15 mouse cellular contexts compared by ENCODE assay signal in genomic region chr2:32750199-32750598, GRCm38 (mm10). TPM values are rescaled to one million over a fixed set of nuclear protein-coding genes. Genes with fewer than 3 reads are reported as not detected.
A peak's percentile ranks its signal among the peaks of the same experiment; 100 is the strongest.
DNase-seq lines count a peak whose midpoint lies in the region; ATAC-seq and TF ChIP-seq lines count a peak whose summit lies in the region.
"Had no signal": no experiment of that assay in that cellular context is flagged by ENCODE, and none has a peak within 500 bp of the region (broad histone marks: within the 10 kb centered on the region; RNA-seq: fewer than 3 reads in every experiment).

No protein-coding gene starts in this region.

- H3K9me3 ChIP-seq in forebrain, embryonic 10.5 days = no peaks in the 10 kb centered on the region
- H3K9me3 ChIP-seq in forebrain, embryonic 13.5 days (replicated peaks) = no peaks in the 10 kb centered on the region
- H3K9me3 ChIP-seq in neural tube, embryonic 14.5 days (ENCODE audit: control insufficient read depth, low read length) = no peaks in the 10 kb centered on the region
- H3K9me3 ChIP-seq in intestine, embryonic 16.5 days (ENCODE audit: control insufficient read depth, low read length) = no peaks in the 10 kb centered on the region
- H3K9me3 ChIP-seq: heart, embryonic 12.5 days had no signal

- no peak for DNase-seq in forebrain, embryonic 10.5 days (ENCODE audit: extremely low spot score, low spot score)
- DNase-seq in layer of hippocampus, adult 2 months (ENCODE audit: low spot score in 2 of 2) = no peak
- no peak for DNase-seq in layer of hippocampus, adult 9-10 months (ENCODE audit: low spot score)
- no peak for DNase-seq in thymus, postnatal 10 days (ENCODE audit: low spot score in 2 of 2)
- DNase-seq: kidney, postnatal 14 days; lung, postnatal 36 days had no signal

- no peak overlapping the region for H3K27ac ChIP-seq in forebrain, embryonic 10.5 days
- no peak overlapping the region for H3K27ac ChIP-seq in forebrain, embryonic 13.5 days
- H3K27ac ChIP-seq in layer of hippocampus, adult 2 months = no peak overlapping the region
- no peak overlapping the region for H3K27ac ChIP-seq in neural tube, embryonic 14.5 days (ENCODE audit: low read depth, low read length)
- no peak overlapping the region for H3K27ac ChIP-seq in intestine, embryonic 16.5 days (ENCODE audit: low read length)

- WGBS in forebrain, embryonic 10.5 days = 79% methylated on average over 7 of the region's 7 CpGs
- 67% methylated on average over 7 of the region's 7 CpGs for WGBS in forebrain, embryonic 13.5 days
- WGBS in neural tube, embryonic 14.5 days = 74% methylated on average over 7 of the region's 7 CpGs
- WGBS in intestine, embryonic 16.5 days = 72% methylated on average over 7 of the region's 7 CpGs

- H3K4me3 ChIP-seq in forebrain, embryonic 10.5 days = peak overlapping the region; percentile 46
- H3K4me3 ChIP-seq in forebrain, embryonic 13.5 days = no peak overlapping the region
- no peak overlapping the region for H3K4me3 ChIP-seq in layer of hippocampus, adult 2 months
- H3K4me3 ChIP-seq in neural tube, embryonic 14.5 days (ENCODE audit: low read depth, low read length) = no peak overlapping the region
- H3K4me3 ChIP-seq in intestine, embryonic 16.5 days (ENCODE audit: low read length) = no peak overlapping the region

- H3K4me2 ChIP-seq in forebrain, embryonic 13.5 days = no peak overlapping the region
- H3K4me2 ChIP-seq in neural tube, embryonic 14.5 days (ENCODE audit: low read depth, low read length) = peak overlapping the region; percentile 32; the same call in 1 of the 2 replicates
- H3K4me2 ChIP-seq in intestine, embryonic 16.5 days (ENCODE audit: low read depth, low read length) = no peak overlapping the region

- H3K36me3 ChIP-seq in forebrain, embryonic 10.5 days (replicated peaks) = peaks cover 82% of the 10 kb centered on the region
- H3K36me3 ChIP-seq in forebrain, embryonic 13.5 days (ENCODE audit: poor library complexity, severe bottlenecking) = peaks cover 73% of the 10 kb centered on the region
- H3K36me3 ChIP-seq in neural tube, embryonic 14.5 days (ENCODE audit: control insufficient read depth, insufficient read depth, low read length) = peaks cover 70% of the 10 kb centered on the region
- H3K36me3 ChIP-seq in intestine, embryonic 16.5 days (ENCODE audit: control insufficient read depth, insufficient read depth, low read length) = peaks cover 3% of the 10 kb centered on the region

- ATAC-seq in forebrain, embryonic 13.5 days = no peak
- ATAC-seq in granulocyte monocyte progenitor cell, adult 5-6 weeks (replicated peaks; ENCODE audit: poor library complexity, severe bottlenecking) = 0 out of 2 replicates have a peak, but pooled peaks have one; percentile 42
- no peak for ATAC-seq in neural tube, embryonic 14.5 days (ENCODE audit: low read depth)
- ATAC-seq in intestine, embryonic 16.5 days = no peak

- peaks cover 25% of the 10 kb centered on the region for H3K4me1 ChIP-seq in forebrain, embryonic 10.5 days
- peaks cover 22% of the 10 kb centered on the region for H3K4me1 ChIP-seq in forebrain, embryonic 13.5 days
- 0 out of 2 replicates have a peak, but pooled peaks cover 17% of the 10 kb centered on the region for H3K4me1 ChIP-seq in neural tube, embryonic 14.5 days (ENCODE audit: control insufficient read depth, insufficient read depth, low read length)
- H3K4me1 ChIP-seq in intestine, embryonic 16.5 days (ENCODE audit: control insufficient read depth, insufficient read depth, low read length) = peaks cover 7% of the 10 kb centered on the region; the same call in 1 of the 2 replicates

- H3K27me3 ChIP-seq in forebrain, embryonic 10.5 days (ENCODE audit: poor library complexity, severe bottlenecking) = peaks cover 18% of the 10 kb centered on the region
- H3K27me3 ChIP-seq in forebrain, embryonic 13.5 days = no peaks in the 10 kb centered on the region
- H3K27me3 ChIP-seq in neural tube, embryonic 14.5 days (ENCODE audit: control insufficient read depth, insufficient read depth, low read length) = no peaks in the 10 kb centered on the region
- H3K27me3 ChIP-seq in intestine, embryonic 16.5 days (replicated peaks; ENCODE audit: control insufficient read depth, insufficient read depth, low read length) = no peaks in the 10 kb centered on the region

- no peak overlapping the region for H3K9ac ChIP-seq in forebrain, embryonic 13.5 days
- no peak overlapping the region for H3K9ac ChIP-seq in neural tube, embryonic 14.5 days (replicated peaks; ENCODE audit: low read depth, low read length)
- H3K9ac ChIP-seq in intestine, embryonic 16.5 days (ENCODE audit: low read depth, low read length) = no peak overlapping the region

- peak; percentile 41 for TF ChIP-seq CTCF in layer of hippocampus, adult 2 months (conservative IDR thresholded peaks at IDR 0.05)

RNA-seq across cellular contexts. Expression of gene Tor2a, which starts 6.8 kb away (rescaled TPM):
- polyA plus RNA-seq in forebrain, embryonic 10.5 days (2016; fragmentation: Nextera tagmentation; extraction: Ambion mirVana) = 54.0 and 54.9 TPM in 2 replicates
- polyA plus RNA-seq in forebrain, embryonic 13.5 days (2015; fragmentation: Nextera tagmentation; extraction: Ambion mirVana) = 55.8 and 62.2 TPM in 2 replicates
- total RNA-seq in layer of hippocampus, adult 2 months (2021) = 10 to 100 TPM; 30.3 to 32.3 TPM
- 15.4 and 33.4 TPM in 2 replicates for total RNA-seq in granulocyte monocyte progenitor cell, adult 5-6 weeks (2014; fragmentation: Nextera tagmentation)
- total RNA-seq in granulocyte monocyte progenitor cell, adult 5-6 weeks (2017) = 19.0 and 28.7 TPM in 2 replicates
- 56.0 and 57.6 TPM in 2 replicates for polyA plus RNA-seq in neural tube, embryonic 14.5 days (2014; fragmentation: Nextera tagmentation; extraction: Ambion mirVana)
- 73.1 and 74.0 TPM in 2 replicates for polyA plus RNA-seq in intestine, embryonic 16.5 days (2015; fragmentation: Nextera tagmentation; extraction: Ambion mirVana)

RNA-seq across cellular contexts. Expression of gene 6330409D20Rik, which starts 9.4 kb away (rescaled TPM):
- polyA plus RNA-seq in forebrain, embryonic 10.5 days (2016; fragmentation: Nextera tagmentation; extraction: Ambion mirVana) = 0.69 and 1.2 TPM in 2 replicates
- polyA plus RNA-seq in forebrain, embryonic 13.5 days (2015; fragmentation: Nextera tagmentation; extraction: Ambion mirVana) = 1.6 and 2.5 TPM in 2 replicates
- total RNA-seq in layer of hippocampus, adult 2 months (2021) = 1 to 10 TPM; 1.4 to 2.9 TPM
- total RNA-seq in granulocyte monocyte progenitor cell, adult 5-6 weeks (2014; fragmentation: Nextera tagmentation) = not detected in 2 replicates
- total RNA-seq in granulocyte monocyte progenitor cell, adult 5-6 weeks (2017) = not detected in 2 replicates
- 3.9 TPM in 2 replicates for polyA plus RNA-seq in neural tube, embryonic 14.5 days (2014; fragmentation: Nextera tagmentation; extraction: Ambion mirVana)
- 0.26 TPM in 1 of 2 replicates, not detected in the other for polyA plus RNA-seq in intestine, embryonic 16.5 days (2015; fragmentation: Nextera tagmentation; extraction: Ambion mirVana)
- total RNA-seq: common myeloid progenitor, adult 5-6 weeks; ES-E14; gastrocnemius, adult 18-20 months; liver, adult 2 months had no signal
- polyA plus RNA-seq: heart, embryonic 12.5 days; liver, adult 2 months had no signal

RNA-seq across cellular contexts. Expression of gene Ttc16, which starts 25.2 kb away (rescaled TPM):
- 0.32 and 0.36 TPM in 2 replicates for polyA plus RNA-seq in forebrain, embryonic 10.5 days (2016; fragmentation: Nextera tagmentation; extraction: Ambion mirVana)
- polyA plus RNA-seq in forebrain, embryonic 13.5 days (2015; fragmentation: Nextera tagmentation; extraction: Ambion mirVana) = 0.43 and 0.48 TPM in 2 replicates
- total RNA-seq in layer of hippocampus, adult 2 months (2021) = under 1 TPM; 0.69 to 0.82 TPM
- 0.15 TPM in 1 of 2 replicates, not detected in the other for total RNA-seq in granulocyte monocyte progenitor cell, adult 5-6 weeks (2014; fragmentation: Nextera tagmentation)
- 0.09 and 0.26 TPM in 2 replicates for total RNA-seq in granulocyte monocyte progenitor cell, adult 5-6 weeks (2017)
- 0.36 and 0.82 TPM in 2 replicates for polyA plus RNA-seq in neural tube, embryonic 14.5 days (2014; fragmentation: Nextera tagmentation; extraction: Ambion mirVana)
- polyA plus RNA-seq in intestine, embryonic 16.5 days (2015; fragmentation: Nextera tagmentation; extraction: Ambion mirVana) = 0.32 and 0.34 TPM in 2 replicates
- total RNA-seq: common myeloid progenitor, adult 5-6 weeks had no signal

RNA-seq across cellular contexts. Expression of gene Ptrh1, which starts 25.4 kb away (rescaled TPM):
- 4.4 and 5.1 TPM in 2 replicates for polyA plus RNA-seq in forebrain, embryonic 10.5 days (2016; fragmentation: Nextera tagmentation; extraction: Ambion mirVana)
- 4.6 and 5.4 TPM in 2 replicates for polyA plus RNA-seq in forebrain, embryonic 13.5 days (2015; fragmentation: Nextera tagmentation; extraction: Ambion mirVana)
- 1 to 10 TPM; 5.9 to 6.4 TPM for total RNA-seq in layer of hippocampus, adult 2 months (2021)
- total RNA-seq in granulocyte monocyte progenitor cell, adult 5-6 weeks (2014; fragmentation: Nextera tagmentation) = 3.5 and 4.7 TPM in 2 replicates
- 2.9 and 3.0 TPM in 2 replicates for total RNA-seq in granulocyte monocyte progenitor cell, adult 5-6 weeks (2017)
- 3.7 and 4.8 TPM in 2 replicates for polyA plus RNA-seq in neural tube, embryonic 14.5 days (2014; fragmentation: Nextera tagmentation; extraction: Ambion mirVana)
- 5.4 and 6.3 TPM in 2 replicates for polyA plus RNA-seq in intestine, embryonic 16.5 days (2015; fragmentation: Nextera tagmentation; extraction: Ambion mirVana)

RNA-seq across cellular contexts. Expression of gene Sh2d3c, which starts 29.3 kb away (rescaled TPM):
- 28.6 and 30.2 TPM in 2 replicates for polyA plus RNA-seq in forebrain, embryonic 10.5 days (2016; fragmentation: Nextera tagmentation; extraction: Ambion mirVana)
- polyA plus RNA-seq in forebrain, embryonic 13.5 days (2015; fragmentation: Nextera tagmentation; extraction: Ambion mirVana) = 23.5 and 29.2 TPM in 2 replicates
- 10 to 100 TPM; 18.9 to 20.1 TPM for total RNA-seq in layer of hippocampus, adult 2 months (2021)
- total RNA-seq in granulocyte monocyte progenitor cell, adult 5-6 weeks (2014; fragmentation: Nextera tagmentation) = 14.3 and 17.6 TPM in 2 replicates
- 11.2 and 12.7 TPM in 2 replicates for total RNA-seq in granulocyte monocyte progenitor cell, adult 5-6 weeks (2017)
- polyA plus RNA-seq in neural tube, embryonic 14.5 days (2014; fragmentation: Nextera tagmentation; extraction: Ambion mirVana) = 41.2 and 51.2 TPM in 2 replicates
- 26.1 and 26.5 TPM in 2 replicates for polyA plus RNA-seq in intestine, embryonic 16.5 days (2015; fragmentation: Nextera tagmentation; extraction: Ambion mirVana)
